Mouse (Mus musculus): ENCODE measurements around the gene Ntsr1. TPM values are rescaled to one million over a fixed set of nuclear protein-coding genes. Genes with fewer than 3 reads are reported as not detected.

The Ntsr1 gene
- total and polyA plus RNA-seq, 2 experiments from 2014 or later: 4.1 to 15.2 TPM

DNA sequence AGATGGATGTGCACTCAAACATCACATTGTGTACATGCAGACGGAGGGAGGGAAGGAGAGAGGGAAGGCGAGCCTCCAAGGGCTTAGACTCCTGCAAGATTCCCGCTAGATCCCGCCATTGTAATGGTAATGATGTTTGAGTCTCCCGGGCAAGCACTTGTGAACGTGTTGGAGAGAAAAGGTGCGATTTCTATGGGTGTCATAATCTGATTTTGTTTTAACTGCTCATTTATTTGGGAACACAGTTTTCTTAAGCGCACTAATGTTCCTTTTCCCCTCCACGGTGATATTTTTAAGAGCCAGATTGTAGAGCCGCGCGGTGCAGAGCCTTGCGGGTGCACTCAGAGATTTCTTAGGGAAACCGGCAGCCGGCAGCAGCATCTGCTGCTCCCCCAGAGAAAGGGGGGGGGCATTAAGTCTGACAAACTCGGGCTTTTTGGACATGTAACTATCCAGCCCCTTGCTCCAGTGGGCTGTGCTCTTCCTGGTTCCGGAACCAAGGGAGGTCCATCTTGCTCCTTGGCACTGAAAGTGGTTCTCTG is 11.5 kb upstream of the Ntsr1 start:
- Histone ChIP-seq H3K4me2 (ENCODE audit: low read depth, low read length, poor library complexity, severe bottlenecking) (peak overlapping the region; percentile 36), H3K27me3 (ENCODE audit: insufficient read depth, low read length) (no peaks in the 10 kb centered on the region), H3K9ac (replicated peaks; ENCODE audit: low read length, poor library complexity, severe bottlenecking) (no peak overlapping the region), H3K9me3 (ENCODE audit: low read length) (no peaks in the 10 kb centered on the region), H3K27ac (ENCODE audit: low read depth, low read length) (no peak overlapping the region), H3K4me1 (ENCODE audit: insufficient read depth, low read length) (no peaks in the 10 kb centered on the region), H3K36me3 (ENCODE audit: insufficient read depth, low read length) (no peaks in the 10 kb centered on the region), H3K4me3 (ENCODE audit: low read depth, low read length) (peak overlapping the region; percentile 8; the same call in 1 of the 2 replicates)
- DNase-seq (ENCODE audit: low spot score) (peak; percentile 28), ATAC-seq (ENCODE audit: low FRiP score) (no peak)
- no peak for TF ChIP-seq CTCF (IDR thresholded peaks at IDR 0.05)
- WGBS: 6% methylated on average over 17 of the region's 17 CpGs

DNA sequence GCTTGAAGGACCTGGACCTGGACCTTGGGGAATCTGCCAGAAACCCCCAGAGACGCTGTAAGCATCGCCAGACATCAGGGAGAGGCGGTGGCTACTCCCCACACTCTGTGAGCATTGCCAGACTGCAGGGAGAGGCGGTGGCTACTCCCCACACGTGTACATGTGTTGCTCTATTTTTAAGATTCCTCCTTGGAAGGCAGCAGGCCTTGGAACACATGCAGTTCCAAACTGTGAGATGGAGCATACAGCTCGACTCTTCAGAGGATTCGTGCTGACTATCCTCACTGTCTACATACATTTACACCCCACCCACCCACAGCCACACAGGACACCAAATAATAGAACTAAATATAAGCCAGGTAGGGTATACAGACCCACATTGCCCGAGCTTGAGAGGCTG is 3.9 kb upstream of the Ntsr1 start:
- no peak for DNase-seq (ENCODE audit: low spot score)
- 73% methylated on average over 8 of the region's 8 CpGs for WGBS
- no peak overlapping the region for H3K27ac ChIP-seq (ENCODE audit: low read depth, low read length)

DNA sequence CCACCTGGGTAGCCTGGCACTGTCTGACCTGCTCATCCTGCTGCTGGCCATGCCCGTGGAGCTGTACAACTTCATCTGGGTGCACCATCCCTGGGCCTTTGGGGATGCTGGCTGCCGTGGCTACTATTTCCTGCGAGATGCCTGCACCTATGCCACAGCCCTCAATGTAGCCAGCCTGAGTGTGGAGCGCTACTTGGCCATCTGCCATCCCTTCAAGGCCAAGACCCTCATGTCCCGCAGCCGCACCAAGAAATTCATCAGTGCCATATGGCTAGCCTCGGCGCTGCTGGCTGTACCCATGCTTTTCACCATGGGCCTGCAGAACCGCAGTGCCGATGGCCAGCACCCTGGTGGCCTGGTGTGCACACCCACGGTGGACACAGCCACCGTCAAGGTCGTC is 950 bp downstream of the Ntsr1 start:
- H3K4me3 ChIP-seq (ENCODE audit: low read depth, low read length): peak overlapping the region; percentile 40; the same call in 1 of the 2 replicates
- no peak for ATAC-seq (ENCODE audit: low FRiP score)
- H3K9me3 ChIP-seq (ENCODE audit: low read length): no peaks in the 10 kb centered on the region
- no peak overlapping the region for H3K27ac ChIP-seq (ENCODE audit: low read depth, low read length)
- 0 out of 2 replicates have a peak, but pooled peaks cover 2% of the 10 kb centered on the region for H3K4me1 ChIP-seq (ENCODE audit: insufficient read depth, low read length)
- WGBS: 41% methylated on average over 13 of the region's 13 CpGs
- no peaks in the 10 kb centered on the region for H3K36me3 ChIP-seq (ENCODE audit: insufficient read depth, low read length)
- no peak overlapping the region for H3K9ac ChIP-seq (replicated peaks; ENCODE audit: low read length, poor library complexity, severe bottlenecking)
- no peak for TF ChIP-seq CTCF (IDR thresholded peaks at IDR 0.05)
- DNase-seq (ENCODE audit: low spot score): peak; percentile 57
- H3K27me3 ChIP-seq (ENCODE audit: insufficient read depth, low read length): peaks cover 19% of the 10 kb centered on the region; the same call in 1 of the 2 replicates
- H3K4me2 ChIP-seq (ENCODE audit: low read depth, low read length, poor library complexity, severe bottlenecking): peak overlapping the region; percentile 75

More for the DNA sequence above, 3.9 kb upstream of the Ntsr1 start:
- TF ChIP-seq CTCF (IDR thresholded peaks at IDR 0.05): no peak
- Histone ChIP-seq H3K4me1 (ENCODE audit: insufficient read depth, low read length) (0 out of 2 replicates have a peak, but pooled peaks cover 2% of the 10 kb centered on the region), H3K27me3 (ENCODE audit: insufficient read depth, low read length) (peaks cover 20% of the 10 kb centered on the region; the same call in 1 of the 2 replicates), H3K9ac (replicated peaks; ENCODE audit: low read length, poor library complexity, severe bottlenecking) (no peak overlapping the region), H3K9me3 (ENCODE audit: low read length) (no peaks in the 10 kb centered on the region), H3K36me3 (ENCODE audit: insufficient read depth, low read length) (no peaks in the 10 kb centered on the region), H3K4me2 (ENCODE audit: low read depth, low read length, poor library complexity, severe bottlenecking) (no peak overlapping the region), H3K4me3 (ENCODE audit: low read depth, low read length) (no peak overlapping the region)
- no peak for ATAC-seq (ENCODE audit: low FRiP score)

DNA sequence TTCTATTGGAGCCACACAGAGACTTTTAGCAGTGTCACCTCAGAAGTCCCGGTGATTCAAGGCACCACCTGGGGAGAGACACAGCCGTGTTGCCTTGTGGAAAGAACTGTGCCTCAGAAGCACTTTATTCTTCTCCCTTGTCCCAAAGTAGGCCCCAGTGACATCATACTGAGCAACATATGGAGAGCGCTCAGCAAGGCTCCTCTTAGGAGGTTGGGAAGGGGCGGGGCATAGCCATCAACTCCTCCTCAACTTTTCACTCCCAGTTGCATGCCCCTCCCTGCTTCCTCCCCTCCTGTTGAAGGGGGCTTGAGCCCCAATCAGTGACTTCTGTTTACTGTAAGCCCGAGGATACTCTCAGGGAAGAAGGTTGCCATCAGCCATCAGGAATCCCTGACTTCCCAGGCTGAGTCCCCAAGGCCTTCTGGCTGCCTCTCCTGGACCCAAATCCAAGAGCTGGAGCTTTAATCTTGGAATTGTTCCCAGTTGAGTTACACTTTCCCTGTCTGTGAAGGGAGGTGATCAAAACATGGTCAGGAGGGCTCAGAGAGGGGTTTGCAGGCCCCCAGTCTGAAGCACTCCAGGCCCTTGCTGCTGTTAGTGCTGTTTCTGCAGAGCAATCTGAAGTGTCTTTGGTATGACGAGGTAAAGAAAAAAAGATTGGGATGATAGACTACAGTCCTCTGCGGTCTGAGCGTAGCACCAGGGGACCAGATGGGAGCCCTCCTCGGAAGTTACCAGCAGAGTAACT is 1.6 kb downstream of the Ntsr1 start:
- ATAC-seq (ENCODE audit: low FRiP score): no peak
- no peak for TF ChIP-seq CTCF (IDR thresholded peaks at IDR 0.05)

DNA sequence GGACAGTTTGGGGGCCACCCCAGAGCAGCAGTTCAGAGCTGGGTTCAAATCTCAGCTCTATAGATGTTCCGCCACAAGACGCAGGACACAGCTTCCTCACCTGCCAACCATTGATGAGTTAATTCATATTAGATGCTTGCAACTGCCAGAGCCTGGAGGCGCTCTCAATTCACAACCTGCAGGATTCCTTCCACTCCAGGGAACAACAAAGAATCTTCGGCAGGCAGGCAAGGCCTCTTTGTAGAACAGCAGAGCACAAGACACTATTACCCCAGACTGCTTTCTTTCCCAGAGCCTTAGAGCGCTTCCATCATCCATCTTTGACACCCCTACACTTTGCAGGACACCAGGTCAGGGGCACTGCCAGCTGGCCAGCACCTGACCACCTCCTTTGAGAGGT is 6.5 kb downstream of the Ntsr1 start:
- Histone ChIP-seq H3K9me3 (ENCODE audit: low read length) (no peaks in the 10 kb centered on the region), H3K27ac (ENCODE audit: low read depth, low read length) (no peak overlapping the region), H3K9ac (replicated peaks; ENCODE audit: low read length, poor library complexity, severe bottlenecking) (no peak overlapping the region), H3K4me3 (ENCODE audit: low read depth, low read length) (no peak overlapping the region), H3K27me3 (ENCODE audit: insufficient read depth, low read length) (peaks cover 9% of the 10 kb centered on the region; the same call in 1 of the 2 replicates), H3K4me2 (ENCODE audit: low read depth, low read length, poor library complexity, severe bottlenecking) (no peak overlapping the region), H3K4me1 (ENCODE audit: insufficient read depth, low read length) (no peaks in the 10 kb centered on the region), H3K36me3 (ENCODE audit: insufficient read depth, low read length) (no peaks in the 10 kb centered on the region)
- ATAC-seq (ENCODE audit: low FRiP score) (no peak), DNase-seq (ENCODE audit: low spot score) (no peak)
- WGBS: 55% methylated on average over 5 of the region's 5 CpGs
- no peak for TF ChIP-seq CTCF (IDR thresholded peaks at IDR 0.05)

More for the DNA sequence above, 1.6 kb downstream of the Ntsr1 start:
- peak; percentile 27 for DNase-seq (ENCODE audit: low spot score)
- WGBS: 40% methylated on average over 9 of the region's 9 CpGs
- H3K4me3 ChIP-seq (ENCODE audit: low read depth, low read length): no peak overlapping the region
- H3K9ac ChIP-seq (replicated peaks; ENCODE audit: low read length, poor library complexity, severe bottlenecking): no peak overlapping the region
- no peaks in the 10 kb centered on the region for H3K36me3 ChIP-seq (ENCODE audit: insufficient read depth, low read length)
- 0 out of 2 replicates have a peak, but pooled peaks cover 2% of the 10 kb centered on the region for H3K4me1 ChIP-seq (ENCODE audit: insufficient read depth, low read length)
- H3K27ac ChIP-seq (ENCODE audit: low read depth, low read length): no peak overlapping the region
- H3K9me3 ChIP-seq (ENCODE audit: low read length): no peaks in the 10 kb centered on the region
- peaks cover 23% of the 10 kb centered on the region; the same call in 1 of the 2 replicates for H3K27me3 ChIP-seq (ENCODE audit: insufficient read depth, low read length)
- peak overlapping the region; percentile 75 for H3K4me2 ChIP-seq (ENCODE audit: low read depth, low read length, poor library complexity, severe bottlenecking)

Measured in midbrain, postnatal 0 days (tissue).